Mouse (Mus musculus) embryonic facial prominence, embryonic 10.5 days (tissue): ENCODE data around the gene Dazap1. TPM values are rescaled to one million over a fixed set of nuclear protein-coding genes. Genes with fewer than 3 reads are reported as not detected.

Source experiments
- DNase-seq: peaks from one replicate; pipeline ENCODE4 v3.0.0-alpha.2; 2017; ENCODE audit warnings: low spot score
- H3K27ac ChIP-seq: fragments of 300-500 bp; sonication (generic); replicated peaks from 2 replicates; pipeline ENCODE4 v1.5.1; 2016; ENCODE audit warnings: mild to moderate bottlenecking
- H3K27me3 ChIP-seq: fragments of 300-500 bp; sonication (generic); replicated peaks from 2 replicates; pipeline ENCODE4 v1.6.1; 2016; ENCODE audit warnings: low read depth, mild to moderate bottlenecking; ENCODE audit not compliant: poor library complexity, severe bottlenecking
- H3K36me3 ChIP-seq: fragments of 300-500 bp; sonication (generic); replicated peaks from 2 replicates; pipeline ENCODE4 v1.6.1; 2016; ENCODE audit warnings: mild to moderate bottlenecking, moderate library complexity
- H3K4me1 ChIP-seq: fragments of 300-500 bp; sonication (generic); 2 replicates; pipeline ENCODE4 v1.6.1; 2016
- H3K4me3 ChIP-seq: fragments of 300-500 bp; sonication (generic); 2 replicates; pipeline ENCODE4 v1.5.1; 2016; ENCODE audit warnings: mild to moderate bottlenecking, moderate library complexity
- H3K9me3 ChIP-seq: fragments of 300-500 bp; sonication (generic); 2 replicates; pipeline ENCODE4 v1.6.1; 2016; ENCODE audit warnings: mild to moderate bottlenecking
- WGBS: fragments of 180-500 bp; shearing (Covaris S2); methylation state at CpG from one replicate; pipeline ENCODE4 v1.1.7; 2016; 5-methylcytosine and 5-hydroxymethylcytosine counted together
- microRNA-seq: library from miRNA; unstranded; fragments of <30 nt; microRNA quantifications from one replicate; pipeline ENCODE4, GENCODE M21; 2017
- polyA plus RNA-seq: library from polyadenylated mRNA; unstranded; fragments of >200 nt; fragmentation: Nextera tagmentation; extraction: Ambion mirVana; gene quantifications from 2 replicates; pipeline ENCODE4 v1.2.1, GENCODE M21; 2016

The Dazap1 gene
- polyA plus RNA-seq, 1 experiment from 2014 or later = 56.2 TPM

- H3K4me3 ChIP-seq = peak overlapping the region; percentile 63; the same call in 1 of the 2 replicates
These were observed 63.1 kb downstream of the Dazap1 start for GRCm38 (mm10) chr10:80324120-80325037.

GRCm38 (mm10) chr10:80325045-80325444 lies 63.8 kb downstream of the Dazap1 start:
- WGBS = 81% methylated on average over 21 of the region's 21 CpGs
- Histone ChIP-seq H3K4me3 (no peak overlapping the region), H3K9me3 (no peaks in the 10 kb centered on the region), H3K4me1 (peaks cover 50% of the 10 kb centered on the region), H3K36me3 (no peaks in the 10 kb centered on the region), H3K27me3 (peaks cover 66% of the 10 kb centered on the region), H3K27ac (no peak overlapping the region)
- DNase-seq = no peak

More at GRCm38 (mm10) chr10:80324120-80325037, 63.1 kb downstream of the Dazap1 start:
- H3K9me3 ChIP-seq = no peaks in the 10 kb centered on the region
- H3K4me1 ChIP-seq = peaks cover 51% of the 10 kb centered on the region
- DNase-seq = no peak
- no peaks in the 10 kb centered on the region; the same call in 1 of the 2 replicates for H3K36me3 ChIP-seq
- 80% methylated on average over 17 of the region's 17 CpGs for WGBS
- no peak overlapping the region for H3K27ac ChIP-seq
- H3K27me3 ChIP-seq = peaks cover 66% of the 10 kb centered on the region

GRCm38 (mm10) chr10:80329273-80330081 lies 68.2 kb downstream of the Dazap1 start, which contains the start of the genes Pcsk4 and Reep6:
Gene Pcsk4, minus strand, starts transcription at chr10:80329498.
Gene Reep6, plus strand, starts transcription at chr10:80329953.
- WGBS = 5% methylated on average over 36 of the region's 36 CpGs

GRCm38 (mm10) chr10:80330084-80330483 lies 68.8 kb downstream of the Dazap1 start:
- 1% methylated on average over 41 of the region's 41 CpGs for WGBS
- 0 out of 2 replicates have a peak, but pooled peaks cover 1% of the 10 kb centered on the region for H3K36me3 ChIP-seq
- peak overlapping the region; percentile 65 for H3K4me3 ChIP-seq
- peaks cover 42% of the 10 kb centered on the region for H3K4me1 ChIP-seq
- peak overlapping the region; percentile 71 for H3K27ac ChIP-seq
- H3K27me3 ChIP-seq = peaks cover 74% of the 10 kb centered on the region
- no peak for DNase-seq
- no peaks in the 10 kb centered on the region for H3K9me3 ChIP-seq

More at GRCm38 (mm10) chr10:80329273-80330081, 68.2 kb downstream of the Dazap1 start, which contains the start of the genes Pcsk4 and Reep6:
- Histone ChIP-seq H3K9me3 (no peaks in the 10 kb centered on the region), H3K36me3 (no peaks in the 10 kb centered on the region), H3K27ac (peak within 1 kb of the TSS; percentile 71), H3K4me1 (peaks cover 44% of the 10 kb centered on the region), H3K27me3 (peaks cover 74% of the 10 kb centered on the region), H3K4me3 (peak within 1 kb of the TSS; percentile 65)
- peak; percentile 99 for DNase-seq

GRCm38 (mm10) chr10:80330888-80331287 lies 69.6 kb downstream of the Dazap1 start:
- Histone ChIP-seq H3K27me3 (peaks cover 74% of the 10 kb centered on the region), H3K4me3 (peak overlapping the region; percentile 65), H3K9me3 (no peaks in the 10 kb centered on the region), H3K27ac (0 out of 2 replicates have a peak overlapping the region, but pooled peaks have one; percentile 30), H3K4me1 (peaks cover 40% of the 10 kb centered on the region), H3K36me3 (0 out of 2 replicates have a peak, but pooled peaks cover 5% of the 10 kb centered on the region)
- 78% methylated on average over 2 of the region's 2 CpGs for WGBS
- DNase-seq = no peak

- Histone ChIP-seq H3K36me3 (0 out of 2 replicates have a peak, but pooled peaks cover 5% of the 10 kb centered on the region), H3K4me3 (0 out of 2 replicates have a peak overlapping the region, but pooled peaks have one; percentile 18), H3K4me1 (peaks cover 40% of the 10 kb centered on the region), H3K9me3 (no peaks in the 10 kb centered on the region), H3K27me3 (peaks cover 77% of the 10 kb centered on the region), H3K27ac (peak overlapping the region; percentile 35; the same call in 1 of the 2 replicates)
- WGBS = 62% methylated on average over 10 of the region's 10 CpGs
- no peak for DNase-seq
These were observed 70.6 kb downstream of the Dazap1 start for GRCm38 (mm10) chr10:80331636-80332524.

- Histone ChIP-seq H3K27ac (0 out of 2 replicates have a peak overlapping the region, but pooled peaks have one; percentile 7), H3K27me3 (peaks cover 74% of the 10 kb centered on the region), H3K36me3 (0 out of 2 replicates have a peak, but pooled peaks cover 5% of the 10 kb centered on the region), H3K9me3 (no peaks in the 10 kb centered on the region), H3K4me3 (0 out of 2 replicates have a peak overlapping the region, but pooled peaks have one; percentile 18), H3K4me1 (peaks cover 40% of the 10 kb centered on the region)
- 76% methylated on average over 5 of the region's 5 CpGs for WGBS
- DNase-seq = no peak
These were observed 71.3 kb downstream of the Dazap1 start for GRCm38 (mm10) chr10:80332525-80332989.

- H3K36me3 ChIP-seq = 0 out of 2 replicates have a peak, but pooled peaks cover 5% of the 10 kb centered on the region
- no peaks in the 10 kb centered on the region for H3K9me3 ChIP-seq
- peaks cover 29% of the 10 kb centered on the region for H3K4me1 ChIP-seq
- H3K4me3 ChIP-seq = no peak overlapping the region
- no peak for DNase-seq
- H3K27me3 ChIP-seq = peaks cover 75% of the 10 kb centered on the region
- H3K27ac ChIP-seq = no peak overlapping the region
- 89% methylated on average over 12 of the region's 12 CpGs for WGBS
These were observed 75.0 kb downstream of the Dazap1 start for GRCm38 (mm10) chr10:80336263-80336662.

Small RNA genes within 50 kb of the gene (microRNA-seq; reads per million reads assigned to microRNA genes)
- 1.2 reads per million for gene Mir6911

Other genes with a start within 250 kb of the Dazap1 start
- 11.2 and 11.3 TPM in 2 replicates for gene Arhgap45, start 244.8 kb upstream of the Dazap1 start, polyA plus RNA-seq
- gene Polr2e, start 221.7 kb upstream of the Dazap1 start, polyA plus RNA-seq = 312 and 316 TPM in 2 replicates
- 618 and 672 TPM in 2 replicates for gene Gpx4, start 214.3 kb upstream of the Dazap1 start, polyA plus RNA-seq
- 16.2 and 18.2 TPM in 2 replicates for gene Sbno2, start 155.9 kb upstream of the Dazap1 start, polyA plus RNA-seq
- 16.1 and 17.5 TPM in 2 replicates for gene Stk11, start 145.7 kb upstream of the Dazap1 start, polyA plus RNA-seq
- 491 and 493 TPM in 2 replicates for gene Atp5d, start 122.9 kb upstream of the Dazap1 start, polyA plus RNA-seq
- gene Cbarp, start 120.7 kb upstream of the Dazap1 start, polyA plus RNA-seq = 4.9 and 8.5 TPM in 2 replicates
- gene Midn, start 113.2 kb upstream of the Dazap1 start, polyA plus RNA-seq = 22.2 TPM in 2 replicates
- gene Cirbp, start 95.5 kb upstream of the Dazap1 start, polyA plus RNA-seq = 93.2 and 110 TPM in 2 replicates
- gene 1600002K03Rik, start 88.5 kb upstream of the Dazap1 start, polyA plus RNA-seq = 10.8 and 12.0 TPM in 2 replicates
- gene Efna2, start 82.0 kb upstream of the Dazap1 start, polyA plus RNA-seq = 45.2 and 50.1 TPM in 2 replicates
- 95.9 and 98.1 TPM in 2 replicates for gene Mum1, start 35.1 kb upstream of the Dazap1 start, polyA plus RNA-seq
- gene Ndufs7, start 12.4 kb upstream of the Dazap1 start, polyA plus RNA-seq = 303 and 309 TPM in 2 replicates
- gene Gamt, start 474 bp upstream of the Dazap1 start, polyA plus RNA-seq = 24.4 and 25.0 TPM in 2 replicates
- 1,079 and 1,119 TPM in 2 replicates for gene Rps15, start 31.0 kb downstream of the Dazap1 start, polyA plus RNA-seq
- 11.8 and 12.6 TPM in 2 replicates for gene Apc2, start 34.5 kb downstream of the Dazap1 start, polyA plus RNA-seq
- 53.7 and 56.2 TPM in 2 replicates for gene 2310011J03Rik, start 59.1 kb downstream of the Dazap1 start, polyA plus RNA-seq
- gene Pcsk4, start 68.0 kb downstream of the Dazap1 start, polyA plus RNA-seq = 5.0 and 5.5 TPM in 2 replicates
- 6.6 TPM in 2 replicates for gene Reep6, start 68.5 kb downstream of the Dazap1 start, polyA plus RNA-seq
- 0.65 and 0.88 TPM in 2 replicates for gene Adamtsl5, start 86.9 kb downstream of the Dazap1 start, polyA plus RNA-seq
- 0.37 and 0.43 TPM in 2 replicates for gene Plk5, start 95.0 kb downstream of the Dazap1 start, polyA plus RNA-seq
- 6.4 and 7.1 TPM in 2 replicates for gene Mex3d, start 126.2 kb downstream of the Dazap1 start, polyA plus RNA-seq
- gene Mbd3, start 138.1 kb downstream of the Dazap1 start, polyA plus RNA-seq = 371 and 377 TPM in 2 replicates
- gene Uqcr11, start 145.3 kb downstream of the Dazap1 start, polyA plus RNA-seq = 615 and 629 TPM in 2 replicates
- 225 and 235 TPM in 2 replicates for gene Tcf3, start 172.2 kb downstream of the Dazap1 start, polyA plus RNA-seq
- gene Onecut3, start 233.3 kb downstream of the Dazap1 start, polyA plus RNA-seq = 0.17 and 0.58 TPM in 2 replicates